Mouse (Mus musculus) R1 (cell line): Measurements from ENCODE around the gene Prl2c5.
"Not testable (repeated sequence)": the region's sequence is repeated elsewhere in the genome, so short reads cannot be mapped to it uniquely, and the experiment has no call there.

Experiments
- DNase-seq: peaks from one replicate; pipeline ENCODE4 v3.0.0-alpha.2; 2018; ENCODE audit warnings: low read depth, low spot score

Gene Prl2c5

DNA sequence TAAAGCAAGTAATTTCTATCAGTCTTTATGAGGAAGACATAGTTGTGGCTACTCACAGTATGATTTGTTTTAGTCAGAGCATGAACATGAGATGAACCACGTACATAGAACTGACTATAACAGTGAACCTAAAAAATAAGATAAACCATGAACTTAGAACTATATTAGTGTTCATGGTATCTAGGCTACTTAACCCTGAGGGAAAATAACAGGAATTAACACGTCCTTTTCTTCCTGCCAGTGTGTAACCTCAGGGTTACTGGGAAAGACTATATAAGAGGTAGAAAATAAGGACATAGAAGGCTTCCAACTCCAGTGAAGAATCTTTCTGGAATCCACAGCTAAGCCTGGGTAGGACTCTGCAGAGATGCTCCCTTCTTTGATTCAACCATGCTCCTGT lies at the start of gene Prl2c5:
Gene Prl2c5, plus strand, starts transcription at position 301 of the 400 bp plus-strand sequence.
- DNase-seq, result not testable (repeated sequence)

DNA sequence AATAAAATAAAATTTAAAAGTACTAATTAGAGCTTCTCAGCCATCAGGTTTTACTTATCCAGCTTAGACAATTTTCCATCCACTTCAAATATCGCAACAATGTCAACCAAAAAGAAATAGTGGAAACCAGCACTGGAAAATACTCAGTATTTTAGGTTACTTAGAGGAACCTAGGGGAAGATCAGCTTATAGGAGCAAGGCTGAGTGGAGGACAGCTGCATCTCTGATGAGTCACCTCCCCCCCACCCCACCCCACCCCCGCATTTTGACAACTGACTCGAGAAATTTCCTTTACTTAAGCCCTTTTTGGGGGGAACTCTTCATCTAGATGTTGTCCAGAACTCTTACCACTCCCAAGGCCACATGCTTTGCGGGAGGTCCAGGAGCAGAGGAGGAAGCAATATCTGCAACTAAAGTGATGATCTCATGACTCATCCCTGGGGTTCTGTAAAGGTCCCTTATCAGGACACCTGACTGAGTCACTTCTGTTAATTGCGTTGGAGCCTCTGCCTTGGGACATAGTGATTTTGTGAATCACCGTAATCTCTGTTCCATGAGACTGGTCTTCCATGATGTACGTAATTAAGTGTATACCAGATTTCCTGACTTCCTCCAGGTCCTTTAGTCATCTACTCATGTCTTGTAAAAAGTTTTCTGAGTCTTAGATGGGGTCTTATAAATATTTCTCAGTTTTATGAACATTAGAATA lies 19.6 kb upstream of the Prl2c5 start:
- DNase-seq, result not testable (repeated sequence)

- not testable (repeated sequence) for DNase-seq
Measured at GRCm38 (mm10) chr13:13168631-13169030, 13.9 kb upstream of the Prl2c5 start.

DNA sequence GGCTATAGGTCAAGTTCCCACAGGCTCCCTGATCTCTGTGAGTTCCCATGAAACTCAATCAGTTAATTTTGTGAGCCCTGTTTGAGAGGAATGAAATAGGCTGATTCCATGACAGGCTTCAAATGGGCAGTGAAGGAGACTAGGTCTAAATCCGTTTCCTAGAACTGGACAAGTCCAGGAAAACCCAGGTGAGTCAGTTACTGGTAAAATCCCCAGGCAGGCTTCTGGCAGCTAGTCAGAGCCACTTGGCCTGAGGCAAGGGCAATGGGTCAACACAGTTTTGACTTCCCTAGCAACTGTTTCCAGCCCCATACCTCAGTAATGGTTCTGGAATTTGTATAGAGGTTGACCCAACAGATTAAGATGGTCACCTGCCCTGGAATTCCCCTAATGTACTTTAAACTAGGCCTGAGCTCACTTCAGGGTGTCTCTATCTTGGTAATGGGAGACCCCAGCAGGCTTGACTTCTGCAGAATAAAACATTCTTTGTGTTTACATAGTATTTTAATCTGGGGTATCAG lies 8.8 kb upstream of the Prl2c5 start:
- not testable (repeated sequence) for DNase-seq

GRCm38 (mm10) chr13:13175736-13176135 lies 6.8 kb upstream of the Prl2c5 start:
- DNase-seq, result not testable (repeated sequence)

GRCm38 (mm10) chr13:13211168-13211567 lies 28.7 kb downstream of the Prl2c5 start:
- DNase-seq, result not testable (repeated sequence)

DNA sequence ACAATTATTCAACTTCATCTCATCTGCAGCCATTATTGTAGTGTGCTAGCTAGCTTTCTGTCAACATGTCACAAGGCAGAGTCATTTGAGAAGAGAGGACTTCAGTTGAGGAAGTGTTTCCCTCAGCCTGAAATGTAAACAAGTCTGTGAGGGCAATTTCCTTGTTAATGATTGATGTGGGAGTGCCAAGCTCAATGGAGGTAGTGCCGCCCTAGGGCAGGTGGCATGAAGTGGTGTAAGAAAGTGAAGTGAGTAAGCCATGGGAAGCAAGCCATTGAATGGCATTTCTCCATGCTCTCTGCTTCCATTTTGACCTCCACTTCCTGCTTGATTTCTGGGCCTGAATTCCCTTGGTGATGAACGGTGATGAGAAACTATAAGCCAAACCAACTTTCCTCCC lies 33.8 kb downstream of the Prl2c5 start:
- not testable (repeated sequence) for DNase-seq

GRCm38 (mm10) chr13:13220231-13220630 lies 37.7 kb downstream of the Prl2c5 start:
- peak; percentile 79 for DNase-seq

DNA sequence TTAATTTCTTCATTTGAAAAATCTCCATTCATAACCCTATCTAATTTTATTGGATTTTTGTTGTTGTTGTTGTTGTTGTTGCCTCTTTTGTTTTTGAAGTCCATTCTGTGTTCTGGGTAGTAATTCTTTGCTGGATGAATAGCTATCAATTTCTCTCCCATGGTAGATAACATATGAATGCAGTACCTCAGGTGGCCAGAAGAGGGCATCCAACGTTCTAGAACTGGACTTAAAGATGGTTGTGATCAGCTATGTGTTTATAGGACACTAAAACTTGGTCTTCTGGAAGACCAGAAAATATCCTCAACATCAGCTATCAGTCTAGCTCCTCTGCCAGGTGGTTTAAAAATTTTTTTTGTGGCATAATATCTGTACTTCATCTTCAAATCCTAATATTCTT lies 54.9 kb downstream of the Prl2c5 start:
- DNase-seq, result peak; percentile 19
